Mouse (Mus musculus) forebrain, embryonic 10.5 days (tissue): Measurements from ENCODE around the gene Cenpm. TPM values are rescaled to one million over a fixed set of nuclear protein-coding genes. Genes with fewer than 3 reads are reported as not detected.
A peak's percentile ranks its signal among the peaks of the same experiment; 100 is the strongest.

ENCODE experiments used
- DNase-seq: peaks from one replicate; pipeline ENCODE4 v3.0.0-alpha.2; 2017; ENCODE audit warnings: low spot score; ENCODE audit errors: extremely low spot score
- H3K27ac ChIP-seq: fragments of 300-500 bp; sonication (generic); 2 replicates; pipeline ENCODE4 v1.5.1; 2016; ENCODE audit warnings: mild to moderate bottlenecking
- H3K27me3 ChIP-seq: fragments of 300-500 bp; sonication (generic); 2 replicates; pipeline ENCODE4 v1.6.1; 2016; ENCODE audit warnings: mild to moderate bottlenecking; ENCODE audit not compliant: poor library complexity, severe bottlenecking
- H3K36me3 ChIP-seq: fragments of 300-500 bp; sonication (generic); replicated peaks from 2 replicates; pipeline ENCODE4 v1.6.1; 2016; ENCODE audit warnings: mild to moderate bottlenecking, moderate library complexity
- H3K4me1 ChIP-seq: fragments of 300-500 bp; sonication (generic); 2 replicates; pipeline ENCODE4 v1.6.1; 2016
- H3K4me3 ChIP-seq: fragments of 300-500 bp; sonication (generic); 2 replicates; pipeline ENCODE4 v1.5.1; 2016; ENCODE audit warnings: mild to moderate bottlenecking, moderate library complexity
- H3K9me3 ChIP-seq: fragments of 300-500 bp; sonication (generic); 2 replicates; pipeline ENCODE4 v1.6.1; 2016; ENCODE audit warnings: mild to moderate bottlenecking, moderate library complexity
- WGBS: fragments of 180-500 bp; shearing (Covaris S2); methylation state at CpG from one replicate; pipeline ENCODE4 v1.1.7; 2016; 5-methylcytosine and 5-hydroxymethylcytosine counted together
- polyA plus RNA-seq: library from polyadenylated mRNA; unstranded; fragments of >200 nt; fragmentation: Nextera tagmentation; extraction: Ambion mirVana; gene quantifications from 2 replicates; pipeline ENCODE4 v1.2.1, GENCODE M21; 2016

Gene Cenpm
- polyA plus RNA-seq, 1 experiment from 2014 or later: 97.3 TPM

DNA sequence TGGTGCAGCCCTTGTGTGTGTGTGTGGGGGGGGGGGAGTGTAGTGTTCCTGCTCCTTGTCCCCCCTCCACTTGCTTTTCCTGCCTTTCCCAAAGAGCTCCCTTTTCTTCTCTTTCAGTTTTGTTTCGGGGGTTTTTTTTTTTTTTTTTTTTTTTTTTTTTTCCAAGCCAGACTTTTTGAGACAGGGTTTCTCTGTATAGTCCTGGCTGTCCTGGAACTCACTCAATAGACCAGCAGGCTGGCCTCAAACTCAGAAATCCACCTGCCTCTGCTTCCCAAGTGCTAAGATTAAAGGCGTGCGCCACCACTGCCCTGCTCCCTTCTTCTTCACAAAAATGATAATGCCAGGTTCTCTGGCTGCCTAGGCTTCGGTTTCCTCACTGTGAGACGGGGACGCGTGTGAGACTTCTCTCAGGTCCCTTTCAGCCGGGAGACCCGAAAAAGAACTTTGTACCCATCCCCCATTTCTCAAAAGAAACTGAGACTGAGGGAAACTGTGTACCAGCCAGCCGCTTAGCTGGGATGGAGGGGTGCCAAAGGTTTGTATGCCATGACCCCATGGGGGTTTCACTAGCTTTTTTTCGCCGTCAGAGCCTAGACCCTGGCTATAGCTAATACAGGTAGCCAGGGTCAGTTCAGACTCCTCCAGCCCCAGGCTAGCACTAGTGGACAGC lies 24.4 kb downstream of the Cenpm start:
- no peaks in the 10 kb centered on the region for H3K9me3 ChIP-seq
- H3K36me3 ChIP-seq: no peaks in the 10 kb centered on the region
- H3K27me3 ChIP-seq: peaks cover 81% of the 10 kb centered on the region
- H3K4me1 ChIP-seq: peaks cover 71% of the 10 kb centered on the region
- H3K4me3 ChIP-seq: no peak overlapping the region
- no peak overlapping the region for H3K27ac ChIP-seq
- 65% methylated on average over 11 of the region's 12 CpGs for WGBS
- DNase-seq: no peak

DNA sequence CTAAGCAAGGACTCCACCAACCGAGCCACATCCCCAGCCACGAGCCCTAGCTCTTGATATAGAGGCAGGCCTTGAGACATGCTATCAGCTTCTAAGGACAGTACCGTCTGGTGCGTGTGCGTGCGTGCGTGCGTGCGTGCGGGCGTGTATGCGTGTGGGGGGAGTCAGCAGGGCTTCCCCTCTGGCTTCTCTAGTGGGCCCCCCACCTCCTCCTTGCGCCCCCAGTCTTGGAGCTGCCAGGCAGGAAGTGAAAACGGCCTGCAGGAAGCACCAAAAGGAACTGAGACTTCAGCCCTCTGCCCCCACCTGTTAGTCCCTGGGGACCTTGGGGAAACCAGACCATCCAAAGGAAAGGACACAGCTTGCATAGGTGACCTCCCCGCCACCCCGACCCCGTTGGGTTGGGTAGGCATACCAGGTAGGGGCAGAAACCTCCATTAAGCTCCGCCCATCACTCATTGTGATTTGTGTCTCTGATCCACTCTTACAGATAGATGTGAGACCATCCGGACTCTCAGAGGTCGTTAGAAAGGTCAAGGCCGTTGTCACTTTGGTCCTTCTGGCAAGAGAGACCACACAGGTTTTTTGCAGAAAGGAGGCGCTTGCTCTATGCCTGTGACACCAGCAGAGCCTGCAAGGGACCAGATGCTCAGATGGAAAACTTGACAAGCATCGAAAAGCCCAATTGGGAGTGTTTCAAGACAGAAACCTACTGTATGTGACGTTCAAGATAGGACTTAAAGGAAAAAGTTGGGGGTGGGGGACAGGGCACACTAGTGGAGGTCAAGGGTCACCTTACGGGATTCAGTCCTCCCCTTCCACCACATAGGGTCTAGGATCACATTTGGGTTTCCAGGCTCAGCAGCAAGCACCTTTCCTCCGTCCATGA lies 25.5 kb downstream of the Cenpm start:
- Histone ChIP-seq H3K4me3 (no peak overlapping the region), H3K27me3 (peaks cover 81% of the 10 kb centered on the region), H3K27ac (no peak overlapping the region), H3K36me3 (no peaks in the 10 kb centered on the region), H3K9me3 (no peaks in the 10 kb centered on the region), H3K4me1 (peaks cover 61% of the 10 kb centered on the region)
- WGBS: 80% methylated on average over 26 of the region's 26 CpGs
- DNase-seq: no peak

DNA sequence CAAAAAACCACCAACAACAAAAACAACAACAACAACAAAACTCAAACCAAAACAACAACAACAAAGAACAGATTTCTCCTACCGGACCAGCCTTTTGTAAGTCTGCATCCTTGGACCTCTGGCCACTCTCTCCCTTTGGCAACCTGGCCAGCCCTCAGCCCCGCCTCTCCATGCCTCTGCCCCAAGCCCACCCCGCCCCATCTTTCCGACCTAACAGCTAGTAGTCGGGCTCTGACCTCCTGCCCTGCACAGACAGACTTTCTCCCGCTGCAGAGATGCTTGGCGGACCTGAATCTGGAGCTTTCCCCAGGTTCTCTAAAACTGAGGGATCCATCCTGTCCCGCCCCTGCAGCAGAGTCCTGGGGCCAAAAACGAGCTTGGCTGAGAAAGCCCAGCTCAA lies 26.6 kb downstream of the Cenpm start:
- peaks cover 55% of the 10 kb centered on the region for H3K4me1 ChIP-seq
- H3K27me3 ChIP-seq: peaks cover 81% of the 10 kb centered on the region
- whole genome bisulfite sequencing: 21% methylated on average over 9 of the region's 9 CpGs
- DNase-seq: no peak
- H3K4me3 ChIP-seq: no peak overlapping the region
- no peaks in the 10 kb centered on the region for H3K36me3 ChIP-seq
- no peaks in the 10 kb centered on the region for H3K9me3 ChIP-seq
- H3K27ac ChIP-seq: no peak overlapping the region

DNA sequence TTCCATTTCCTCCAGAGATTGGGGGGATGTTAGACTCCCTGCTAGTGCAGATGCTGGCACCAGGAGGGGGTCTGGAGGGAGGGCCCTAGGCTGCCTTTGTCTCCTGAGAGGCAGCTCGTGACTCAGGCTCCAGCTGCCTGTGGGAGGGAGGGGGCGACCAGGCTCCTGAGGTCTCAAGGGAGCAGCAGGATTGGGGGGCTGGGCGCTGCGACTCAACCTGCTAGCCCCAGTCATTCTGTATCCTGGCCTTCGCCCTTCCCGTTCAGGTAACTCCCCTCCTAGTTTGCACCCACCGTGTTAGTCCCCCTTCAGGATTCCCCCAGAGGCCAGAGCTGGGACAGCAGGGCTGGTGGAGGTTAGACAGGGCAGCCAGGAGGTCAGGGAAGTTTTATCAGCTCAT lies 27.5 kb downstream of the Cenpm start:
- no peaks in the 10 kb centered on the region for H3K36me3 ChIP-seq
- peaks cover 63% of the 10 kb centered on the region for H3K4me1 ChIP-seq
- no peak for DNase-seq
- peaks cover 81% of the 10 kb centered on the region for H3K27me3 ChIP-seq
- no peaks in the 10 kb centered on the region for H3K9me3 ChIP-seq
- H3K4me3 ChIP-seq: no peak overlapping the region
- peak overlapping the region; percentile 27; the same call in 1 of the 2 replicates for H3K27ac ChIP-seq
- 7% methylated on average over 7 of the region's 7 CpGs for WGBS

DNA sequence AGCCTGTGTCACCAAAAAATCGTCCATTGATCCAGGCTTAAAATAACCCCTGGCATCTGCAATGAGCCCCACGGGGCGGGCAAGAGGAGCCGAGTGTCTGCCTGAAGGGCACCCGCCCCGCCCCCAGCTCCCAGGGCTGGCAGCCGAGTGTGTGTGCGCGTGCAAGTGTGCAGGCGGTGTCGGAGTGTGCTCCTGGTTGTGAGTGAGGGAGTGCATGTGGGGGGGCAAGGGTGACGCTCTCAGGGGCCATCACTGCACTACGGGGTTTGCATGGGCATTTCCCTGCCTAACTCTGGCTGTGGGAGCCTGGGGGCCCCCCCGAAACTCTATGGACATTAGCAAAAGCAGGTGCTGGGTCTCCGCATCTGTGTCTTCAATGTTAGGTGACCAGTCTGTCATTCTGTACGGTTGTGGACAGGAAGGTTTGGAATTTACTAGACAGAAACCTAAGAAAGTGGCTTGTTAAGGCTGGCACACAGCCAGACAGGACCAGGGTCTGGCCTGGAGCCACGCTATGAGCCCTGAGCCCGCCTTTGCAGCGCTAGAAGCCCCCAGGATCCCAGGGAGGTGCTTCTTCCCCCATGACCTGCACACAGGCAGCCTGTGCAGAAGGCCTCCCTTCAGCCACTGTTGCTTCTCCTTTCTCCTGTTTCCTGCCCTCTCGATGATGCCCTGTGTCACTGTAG lies 28.3 kb downstream of the Cenpm start:
- 46% methylated on average over 20 of the region's 20 CpGs for WGBS
- peaks cover 86% of the 10 kb centered on the region for H3K27me3 ChIP-seq
- no peak for DNase-seq
- peaks cover 69% of the 10 kb centered on the region for H3K4me1 ChIP-seq
- no peaks in the 10 kb centered on the region for H3K9me3 ChIP-seq
- 0 out of 2 replicates have a peak overlapping the region, but pooled peaks have one; percentile 40 for H3K27ac ChIP-seq
- no peaks in the 10 kb centered on the region for H3K36me3 ChIP-seq
- H3K4me3 ChIP-seq: no peak overlapping the region

DNA sequence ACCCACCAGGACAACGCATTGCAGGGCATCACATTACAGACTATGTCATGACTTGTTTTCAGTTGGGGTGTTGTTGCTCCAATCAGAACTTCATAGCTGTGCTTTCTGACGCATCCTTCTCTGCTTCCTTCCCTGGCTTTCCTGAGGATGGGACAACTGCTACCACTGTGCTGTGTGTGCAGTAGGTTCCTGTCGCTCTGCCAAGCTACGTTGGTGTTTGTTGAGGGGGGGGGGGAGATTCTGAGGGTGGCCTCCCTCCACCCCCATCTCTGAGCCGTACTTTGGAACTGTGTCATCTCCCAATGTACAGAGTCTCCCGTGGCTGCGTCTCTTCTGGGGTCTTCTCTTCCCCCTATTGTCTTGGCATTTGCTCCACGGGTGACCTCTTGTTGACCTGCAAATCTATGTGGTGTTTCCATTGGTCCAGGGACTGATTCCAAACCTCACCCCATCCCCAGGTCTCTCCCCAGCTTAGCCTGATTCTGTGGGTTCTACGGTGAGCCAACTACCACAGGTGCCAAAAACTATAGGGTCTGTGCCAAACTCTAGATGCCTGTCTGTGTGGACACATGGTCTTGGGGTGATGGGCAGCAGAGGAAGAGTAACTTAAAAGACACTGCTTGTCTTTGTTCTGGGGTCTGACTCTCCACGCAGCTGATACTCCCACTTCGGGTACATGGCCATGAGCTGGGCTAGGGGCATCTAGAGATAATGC lies 29.1 kb downstream of the Cenpm start:
- Histone ChIP-seq H3K27ac (no peak overlapping the region), H3K36me3 (no peaks in the 10 kb centered on the region), H3K4me3 (no peak overlapping the region), H3K27me3 (peaks cover 86% of the 10 kb centered on the region), H3K9me3 (no peaks in the 10 kb centered on the region), H3K4me1 (peaks cover 69% of the 10 kb centered on the region)
- DNase-seq: no peak
- whole genome bisulfite sequencing: 36% methylated on average over 11 of the region's 11 CpGs

DNA sequence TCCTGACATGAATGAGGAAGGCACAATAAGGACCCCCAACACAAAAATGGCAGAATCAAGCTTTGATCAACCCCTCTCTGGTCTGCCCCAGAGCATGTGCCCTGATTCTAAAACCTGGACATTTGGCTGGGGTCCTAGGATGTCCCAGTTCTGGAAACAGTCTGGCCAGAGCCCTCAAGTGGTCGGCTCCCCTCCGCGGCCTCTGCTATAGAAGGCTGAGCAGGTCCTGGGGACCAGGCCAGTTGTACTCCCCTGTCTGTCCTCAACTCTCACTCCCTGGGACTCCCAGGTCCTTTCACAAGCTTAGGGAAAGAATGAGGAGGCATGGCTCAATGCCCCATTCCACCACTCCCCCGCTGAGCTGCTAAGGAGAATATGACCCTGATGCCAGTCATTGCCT lies 31.3 kb downstream of the Cenpm start:
- DNase-seq: no peak
- Histone ChIP-seq H3K9me3 (no peaks in the 10 kb centered on the region), H3K4me3 (no peak overlapping the region), H3K4me1 (peaks cover 65% of the 10 kb centered on the region), H3K27ac (no peak overlapping the region), H3K36me3 (peaks cover 4% of the 10 kb centered on the region; the same call in 1 of the 2 replicates), H3K27me3 (peaks cover 97% of the 10 kb centered on the region)
- 15% methylated on average over 4 of the region's 4 CpGs for whole genome bisulfite sequencing

DNA sequence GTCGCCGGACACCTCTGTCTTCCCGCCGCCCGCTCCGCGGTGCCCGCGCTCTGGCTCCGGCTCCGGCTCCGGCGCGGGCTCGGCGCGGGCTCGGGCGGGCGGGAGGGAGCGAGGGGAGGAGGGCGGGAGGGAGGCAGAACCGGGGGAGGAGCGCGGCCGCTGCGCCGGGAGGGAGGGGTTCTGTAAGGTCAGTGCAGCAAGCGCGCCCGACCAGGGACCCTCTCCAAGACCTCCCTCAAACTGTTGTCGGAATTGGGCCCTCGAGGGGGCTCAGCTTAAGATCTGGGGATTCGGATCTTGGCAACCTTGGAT lies 31.8 kb downstream of the Cenpm start, which contains the start of gene Shisa8:
Gene Shisa8 (minus strand): TSS at position 64 of the 312 bp plus-strand sequence.
- Histone ChIP-seq H3K27ac (peak within 1 kb of the TSS; percentile 69), H3K9me3 (no peaks in the 10 kb centered on the region), H3K4me3 (peak within 1 kb of the TSS; percentile 54), H3K36me3 (peaks cover 6% of the 10 kb centered on the region; the same call in 1 of the 2 replicates), H3K27me3 (peaks cover 98% of the 10 kb centered on the region), H3K4me1 (peaks cover 63% of the 10 kb centered on the region)
- under 1% methylated on average over 29 of the region's 34 CpGs for WGBS
- no peak for DNase-seq

DNA sequence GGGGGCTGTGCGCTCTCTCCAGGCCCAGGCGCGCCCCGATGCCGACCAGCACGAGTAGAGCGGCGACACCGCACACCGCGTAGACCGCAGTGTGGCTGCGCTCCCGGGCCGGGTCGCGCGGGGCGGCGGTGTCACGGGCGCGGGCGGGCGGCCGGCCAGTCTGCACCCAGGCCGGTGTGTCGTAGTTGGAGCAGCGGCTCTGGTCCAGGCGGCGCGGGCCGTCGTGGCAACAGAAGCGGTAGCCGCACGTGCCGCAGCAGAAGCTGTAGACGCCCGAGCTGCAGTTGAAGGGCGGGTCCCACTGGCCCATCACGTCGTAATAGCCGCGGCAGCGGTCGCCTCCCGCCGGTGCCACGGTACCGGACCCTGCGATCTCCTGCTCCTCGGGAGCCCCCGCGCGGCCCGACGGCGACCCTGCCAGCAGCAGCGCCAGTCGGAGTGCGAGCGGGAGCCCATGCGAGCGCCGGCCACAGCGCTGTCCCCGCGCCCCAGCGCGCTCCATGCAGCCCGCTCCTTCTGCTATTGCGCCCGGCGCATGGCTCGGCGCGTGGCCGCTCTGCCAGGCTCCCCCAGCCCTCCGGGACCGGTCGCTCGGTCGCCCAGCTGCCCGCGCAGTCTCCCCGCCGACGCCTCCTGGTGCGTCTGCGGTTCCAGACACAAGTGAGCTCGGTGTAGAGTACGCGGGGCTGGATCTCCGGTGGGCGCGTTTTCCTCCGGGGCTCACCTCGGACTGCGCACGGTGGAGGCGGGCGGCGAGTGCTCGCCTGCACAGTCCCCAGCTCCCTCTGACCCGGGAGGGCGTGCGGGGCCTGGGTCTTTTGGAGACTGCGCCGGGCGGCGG lies 32.4 kb downstream of the Cenpm start:
- Histone ChIP-seq H3K27ac (peak overlapping the region; percentile 69), H3K4me1 (peaks cover 66% of the 10 kb centered on the region), H3K4me3 (peak overlapping the region; percentile 54), H3K27me3 (peaks cover 100% of the 10 kb centered on the region), H3K36me3 (peaks cover 7% of the 10 kb centered on the region), H3K9me3 (no peaks in the 10 kb centered on the region)
- WGBS: under 1% methylated on average over 112 of the region's 112 CpGs
- no peak for DNase-seq

DNA sequence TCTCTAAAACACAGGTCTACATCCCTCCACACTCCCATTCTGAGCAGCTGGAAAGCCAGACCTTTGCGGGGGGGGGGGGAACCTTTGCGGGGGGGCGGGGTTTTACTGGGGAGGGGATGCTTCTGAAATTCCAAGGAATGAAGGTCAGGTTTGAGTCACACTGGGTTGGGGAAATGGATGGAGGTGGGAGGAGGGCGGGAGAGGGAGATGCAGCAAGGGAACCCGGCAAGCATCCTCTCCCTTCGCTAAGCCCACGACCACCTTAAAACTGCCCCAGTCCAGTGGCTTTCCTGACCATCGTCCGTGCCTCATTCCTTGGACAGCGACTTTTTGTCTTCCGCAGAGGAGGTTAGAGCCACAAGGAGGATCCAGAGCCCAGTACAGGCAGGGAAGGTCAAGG lies 33.3 kb downstream of the Cenpm start:
- Histone ChIP-seq H3K27ac (no peak overlapping the region), H3K36me3 (peaks cover 15% of the 10 kb centered on the region), H3K4me1 (peaks cover 66% of the 10 kb centered on the region), H3K27me3 (peaks cover 100% of the 10 kb centered on the region), H3K9me3 (no peaks in the 10 kb centered on the region), H3K4me3 (peak overlapping the region; percentile 54)
- 2% methylated on average over 11 of the region's 11 CpGs for WGBS
- DNase-seq: no peak

DNA sequence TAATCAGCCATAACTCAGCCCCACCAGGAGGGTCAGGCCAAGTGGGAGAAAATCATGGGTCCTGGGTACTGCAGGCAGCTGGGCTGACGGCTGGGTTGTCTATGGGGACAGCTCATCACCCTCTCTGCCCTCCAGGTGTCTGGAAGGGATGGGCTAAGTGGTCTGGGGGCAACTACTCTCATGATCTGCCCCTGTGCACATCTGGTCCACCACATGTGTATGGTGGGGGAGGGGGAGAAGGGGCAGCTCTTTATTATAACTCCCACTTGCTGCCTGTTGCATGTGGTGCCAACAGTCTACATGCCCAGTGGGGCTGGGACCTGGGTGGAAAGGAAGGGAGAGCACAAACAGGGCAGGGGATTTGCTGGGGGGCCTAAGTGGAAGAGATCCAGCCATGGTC lies 33.7 kb downstream of the Cenpm start:
- 40% methylated on average over 1 of the region's 1 CpGs for WGBS
- Histone ChIP-seq H3K27me3 (peaks cover 100% of the 10 kb centered on the region), H3K4me1 (peaks cover 66% of the 10 kb centered on the region), H3K36me3 (peaks cover 20% of the 10 kb centered on the region), H3K27ac (no peak overlapping the region), H3K4me3 (peak overlapping the region; percentile 54; the same call in 1 of the 2 replicates), H3K9me3 (no peaks in the 10 kb centered on the region)
- no peak for DNase-seq
